16 mouse cellular contexts compared by ENCODE assay signal in genomic region chr4:151753231-151753630, GRCm38 (mm10).
A peak's percentile ranks its signal among the peaks of the same experiment; 100 is the strongest.
DNase-seq lines count a peak whose midpoint lies in the region; ATAC-seq lines count a peak whose summit lies in the region.
"Had no signal": no experiment of that assay in that cellular context is flagged by ENCODE, and none has a peak within 500 bp of the region (broad histone marks: within the 10 kb centered on the region; RNA-seq: fewer than 3 reads in every experiment).

No protein-coding gene starts in this region.

- no peak overlapping the region for H3K4me3 ChIP-seq in neural tube, embryonic 15.5 days (replicated peaks)
- H3K4me3 ChIP-seq: heart, embryonic 13.5 days; liver, embryonic 13.5 days; myocyte had no signal

- no peak overlapping the region for H3K4me2 ChIP-seq in neural tube, embryonic 15.5 days
- H3K4me2 ChIP-seq: heart, embryonic 13.5 days; liver, embryonic 13.5 days had no signal

- peak; percentile 84 for DNase-seq in gastrocnemius, adult 18-20 months (ENCODE audit: low spot score)
- DNase-seq in gastrocnemius, postnatal 10 days, result no peak
- DNase-seq in neural tube, embryonic 10.5 days (ENCODE audit: extremely low spot score, low spot score), result no peak
- DNase-seq in heart, postnatal 25 days (ENCODE audit: low spot score), result peak; percentile 21
- DNase-seq in left cerebral cortex, postnatal 14 days (ENCODE audit: low spot score in 2 of 2), result no peak
- DNase-seq in natural killer cell, adult 2 months (ENCODE audit: low spot score in 2 of 2), result no peak
- DNase-seq in lung, postnatal 4 days, result no peak
- DNase-seq: cerebellum, adult 18-20 months; liver, embryonic 13.5 days; right cerebral cortex, postnatal 14 days had no signal

- no peak overlapping the region for H3K9ac ChIP-seq in neural tube, embryonic 15.5 days (replicated peaks)
- H3K9ac ChIP-seq: heart, embryonic 13.5 days; liver, embryonic 13.5 days had no signal

- no peaks in the 10 kb centered on the region for H3K36me3 ChIP-seq in neural tube, embryonic 15.5 days
- H3K36me3 ChIP-seq: liver, embryonic 13.5 days had no signal

- H3K4me1 ChIP-seq in neural tube, embryonic 15.5 days, result peaks cover 59% of the 10 kb centered on the region
- H3K4me1 ChIP-seq: liver, embryonic 13.5 days had no signal

- no peaks in the 10 kb centered on the region for H3K9me3 ChIP-seq in neural tube, embryonic 15.5 days (replicated peaks)
- H3K9me3 ChIP-seq: heart, embryonic 13.5 days; liver, embryonic 13.5 days had no signal

- H3K27me3 ChIP-seq in neural tube, embryonic 15.5 days (replicated peaks), result no peaks in the 10 kb centered on the region
- H3K27me3 ChIP-seq: heart, embryonic 13.5 days; liver, embryonic 13.5 days had no signal

- H3K27ac ChIP-seq in neural tube, embryonic 15.5 days (replicated peaks), result peak overlapping the region; percentile 24; the same call in 1 of the 2 replicates
- H3K27ac ChIP-seq: heart, embryonic 13.5 days; liver, embryonic 13.5 days had no signal

- no peak for ATAC-seq in neural tube, embryonic 15.5 days (ENCODE audit: low FRiP score)
- ATAC-seq: forebrain, embryonic 16.5 days; inflammation-experienced regulatory T-cells, adult 6 months; lung, postnatal 0 days had no signal

- intact Hi-C loops in heart, postnatal 25 days (cut with DNase I), result no loop called here
- intact Hi-C loops in left cerebral cortex, postnatal 14 days (cut with DNase I), result no loop called here

- 72% methylated on average over 10 of the region's 10 CpGs for WGBS in neural tube, embryonic 15.5 days

Comparison
In these comparisons a context has a peak if more than half of its experiments do, and no peak if none do; other contexts are left out.
1. DNase-seq: peak in gastrocnemius, adult 18-20 months (single experiment) and heart, postnatal 25 days (single experiment); none in gastrocnemius, postnatal 10 days (single experiment), neural tube, embryonic 10.5 days (single experiment), left cerebral cortex, postnatal 14 days (0 of 2), natural killer cell, adult 2 months (0 of 2) and lung, postnatal 4 days (0 of 2).